Mouse (Mus musculus) spleen, adult 18-20 months (tissue): ENCODE measurements around the gene 1110059E24Rik.

Experiments
- DNase-seq, 2 experiments: peaks; one replicate each; pipeline ENCODE4 v3.0.0; 2022; ENCODE audit warnings: mixed read lengths in 2 of 2

1110059E24Rik gene

DNA sequence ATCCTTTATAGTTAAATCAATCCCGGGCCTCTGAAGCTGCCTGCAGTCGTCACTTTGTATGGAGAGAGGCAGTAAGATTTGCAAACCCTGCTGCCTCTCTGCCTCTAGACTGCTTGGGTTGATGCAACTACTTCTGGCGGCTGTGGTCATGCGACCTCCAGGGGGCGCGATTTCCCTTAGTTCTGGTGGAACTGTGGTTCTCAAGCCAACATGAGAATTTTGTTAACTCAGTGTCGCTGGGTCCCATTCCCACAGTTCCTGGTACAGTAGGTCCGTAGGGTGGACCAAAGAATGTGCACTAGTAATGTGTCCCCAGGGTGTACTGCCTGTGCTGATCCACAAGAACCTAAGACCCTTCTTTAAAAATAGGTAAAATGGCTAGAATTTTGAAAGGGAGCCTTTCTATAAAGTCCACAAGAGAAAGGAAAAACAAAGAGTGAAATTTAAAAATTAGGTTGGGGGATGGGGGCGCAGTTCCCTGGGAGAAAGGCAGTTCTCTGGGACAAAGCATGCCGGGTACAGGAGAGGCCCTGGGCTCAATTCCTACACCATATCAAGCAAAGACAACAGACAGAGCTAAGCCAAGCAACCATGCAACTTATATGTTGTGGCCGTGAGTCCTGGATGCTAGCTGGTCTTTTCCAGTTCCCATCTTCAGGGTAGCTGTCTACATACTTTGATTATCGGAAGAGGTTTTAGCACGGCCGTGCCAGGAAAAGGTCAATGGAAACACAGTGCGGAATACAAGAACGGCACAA is 81.4 kb downstream of the 1110059E24Rik start:
- peak; percentile 80 to 94 for DNase-seq

DNA sequence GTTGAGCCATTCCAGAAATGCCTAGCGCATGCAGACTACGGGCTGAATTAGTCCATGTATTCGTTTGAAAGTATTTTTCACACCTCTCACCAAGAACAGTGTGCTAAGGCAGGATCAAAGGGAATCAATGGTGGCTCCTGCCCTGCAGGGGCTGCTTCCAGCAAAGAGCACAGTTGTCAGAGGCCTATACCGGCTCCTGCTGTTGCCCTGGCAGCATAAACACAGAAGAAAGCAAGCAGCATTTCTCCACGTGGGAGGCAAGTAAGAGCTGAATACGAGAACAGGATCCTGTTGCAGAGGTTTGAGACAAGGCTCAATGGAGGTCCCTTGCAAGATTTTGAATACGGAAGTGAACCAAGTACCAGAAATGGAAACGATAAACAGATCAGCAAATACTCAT is 82.0 kb downstream of the 1110059E24Rik start:
- no peak for DNase-seq

DNA sequence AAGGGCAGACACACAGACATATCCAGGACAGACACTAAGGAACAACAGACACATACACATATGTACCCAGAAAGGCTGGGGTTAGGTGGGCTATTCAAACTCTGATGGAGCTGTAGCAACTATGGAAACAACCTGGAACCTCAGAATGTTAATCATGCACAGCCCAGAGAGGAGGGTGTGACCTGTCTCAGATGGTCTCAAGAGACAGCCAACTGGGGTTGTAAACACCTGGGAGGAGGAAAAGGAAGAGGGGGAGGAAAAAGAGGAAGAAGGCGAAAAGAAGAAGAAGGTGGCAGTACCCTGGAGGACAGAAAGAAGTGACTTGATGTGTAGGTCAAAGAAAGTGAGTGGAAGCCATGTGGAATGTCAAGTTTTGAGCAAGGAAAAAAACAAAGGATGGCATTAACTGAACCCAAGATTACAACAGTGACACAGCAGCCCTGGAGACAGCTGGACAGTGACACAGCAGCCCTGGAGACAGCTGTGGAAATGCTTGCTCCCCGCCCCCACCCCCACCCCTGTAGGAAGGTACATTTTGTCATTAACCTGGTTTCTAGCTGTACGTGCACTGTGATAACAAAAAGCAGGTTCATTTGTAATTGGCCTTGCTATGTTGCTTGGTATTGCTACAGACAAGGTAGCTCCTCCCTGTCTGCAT is 84.1 kb downstream of the 1110059E24Rik start:
- peak in 1 of 2 experiments; percentile 27 for DNase-seq

DNA sequence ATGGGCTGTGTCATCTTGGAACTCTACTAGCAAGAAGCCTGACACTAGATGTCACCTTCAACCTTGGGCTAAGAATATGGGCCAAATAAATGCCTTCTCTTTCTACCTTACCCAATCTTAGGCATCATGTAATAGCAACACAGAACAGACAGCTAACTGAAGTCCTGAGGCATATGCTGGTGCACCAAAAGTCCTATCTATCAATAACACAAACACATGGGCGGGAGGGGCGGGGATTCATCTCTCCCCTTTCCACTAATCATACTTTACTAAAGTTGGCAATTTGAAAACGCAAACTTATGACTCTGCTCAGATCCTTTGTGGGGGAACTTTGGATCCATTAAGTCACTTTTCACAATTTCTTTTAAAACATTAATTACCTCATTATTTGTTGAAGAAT is 84.8 kb downstream of the 1110059E24Rik start:
- DNase-seq, result no peak

DNA sequence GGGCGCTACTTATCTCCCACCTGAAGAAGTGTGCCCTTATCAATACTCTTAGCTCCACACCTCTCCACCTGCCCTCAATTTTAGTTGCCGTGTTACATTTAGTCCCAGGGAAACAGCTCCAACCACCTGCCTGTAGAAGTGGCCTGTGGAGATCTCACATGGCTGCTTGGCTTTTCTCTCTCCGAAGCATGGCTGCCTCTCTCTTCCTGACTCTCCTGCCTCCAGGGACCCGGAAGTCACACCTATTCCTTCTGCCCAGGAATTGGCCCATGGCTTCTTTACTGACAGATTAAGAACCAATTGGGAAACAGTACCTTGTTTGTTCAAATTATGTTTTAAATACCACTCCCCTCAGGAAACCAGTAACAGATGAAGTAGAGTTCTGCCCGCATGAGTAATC is 86.3 kb downstream of the 1110059E24Rik start:
- DNase-seq, result no peak

DNA sequence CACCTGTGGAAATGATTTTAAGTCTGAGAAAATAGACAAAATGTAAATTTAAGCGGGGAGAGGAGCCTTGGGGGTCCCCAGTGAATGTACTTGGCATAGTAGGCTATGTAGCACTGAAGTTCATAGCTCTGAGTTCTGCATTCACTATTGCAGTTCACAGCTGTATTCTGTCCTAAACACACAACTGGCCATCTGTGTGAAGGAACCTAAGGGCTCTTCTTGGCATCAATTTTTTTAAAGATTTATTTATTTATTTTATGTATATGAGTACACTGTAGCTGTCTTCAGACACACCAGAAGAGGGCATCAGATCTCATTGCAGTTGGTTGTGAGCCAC is 88.3 kb downstream of the 1110059E24Rik start:
- no peak for DNase-seq

DNA sequence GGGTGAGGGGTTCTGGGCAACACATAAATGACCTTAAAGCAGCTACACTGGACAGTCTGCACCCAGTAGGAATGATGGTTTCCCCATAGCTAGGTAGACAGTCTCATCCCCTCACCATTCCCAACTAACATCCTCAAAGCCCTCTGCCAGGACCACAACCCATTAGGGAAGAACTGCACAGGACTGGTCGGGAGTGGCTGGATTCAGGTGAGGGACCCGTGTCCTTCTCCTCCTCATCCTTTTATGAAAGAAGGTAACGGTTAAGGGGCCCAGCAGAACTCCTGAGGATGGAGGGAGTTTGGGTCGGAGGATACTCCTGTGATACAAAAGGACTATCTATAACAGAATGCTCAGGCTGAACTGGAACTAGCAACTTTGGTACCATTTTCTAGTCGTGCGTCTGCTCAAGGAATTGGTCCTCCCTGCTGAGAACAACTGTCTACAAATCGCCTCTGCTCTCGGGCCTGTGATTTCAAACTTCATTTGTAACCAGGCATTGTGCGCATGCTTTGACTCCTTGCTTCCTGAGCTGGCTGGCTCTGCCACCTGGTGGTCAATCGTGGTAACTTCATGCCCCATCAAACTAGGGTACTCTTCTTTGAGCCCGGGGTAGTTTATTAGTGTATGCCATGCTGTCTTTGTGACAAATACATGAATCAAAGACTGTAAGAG is 88.9 kb downstream of the 1110059E24Rik start:
- peak; percentile 64 to 81 for DNase-seq

DNA sequence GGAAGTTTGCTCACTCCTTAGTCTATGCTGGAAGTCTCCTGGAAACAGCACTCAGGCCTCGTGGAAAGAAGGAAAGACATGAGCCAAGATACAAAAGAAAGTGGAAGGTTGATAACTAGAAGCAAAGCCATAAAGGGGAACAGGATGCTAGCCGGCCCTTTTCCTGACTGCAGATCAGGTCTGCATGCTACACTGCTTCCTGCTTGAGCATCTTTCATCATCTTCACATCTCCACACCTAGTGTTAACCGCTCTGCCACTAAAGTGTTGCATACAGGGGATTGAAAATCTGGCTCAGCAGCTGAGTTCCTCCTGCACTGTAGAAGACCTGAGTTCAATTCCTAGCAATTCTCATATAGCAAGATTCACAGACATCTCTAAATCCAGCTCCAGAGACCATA is 89.8 kb downstream of the 1110059E24Rik start:
- DNase-seq, result no peak

DNA sequence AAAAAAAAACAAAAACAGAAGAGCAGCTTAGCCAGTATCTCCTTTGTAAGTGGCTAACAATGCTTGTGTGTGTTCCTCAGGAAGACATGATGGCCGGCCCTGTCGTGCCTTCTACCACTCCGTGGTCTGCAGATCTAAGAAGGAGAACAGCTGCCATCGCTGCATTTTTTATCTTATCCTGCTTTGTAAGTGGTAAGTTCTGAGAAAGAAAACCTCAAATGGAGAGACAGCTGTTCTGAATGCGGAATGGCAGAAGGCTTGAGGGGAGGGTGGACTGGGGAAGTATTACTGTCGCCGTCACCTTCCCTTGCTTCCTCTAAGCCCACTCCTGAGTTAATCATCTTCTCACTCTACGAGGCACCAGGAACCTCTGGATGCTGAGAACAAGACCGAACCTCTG is 100.0 kb downstream of the 1110059E24Rik start:
- DNase-seq, result no peak

DNA sequence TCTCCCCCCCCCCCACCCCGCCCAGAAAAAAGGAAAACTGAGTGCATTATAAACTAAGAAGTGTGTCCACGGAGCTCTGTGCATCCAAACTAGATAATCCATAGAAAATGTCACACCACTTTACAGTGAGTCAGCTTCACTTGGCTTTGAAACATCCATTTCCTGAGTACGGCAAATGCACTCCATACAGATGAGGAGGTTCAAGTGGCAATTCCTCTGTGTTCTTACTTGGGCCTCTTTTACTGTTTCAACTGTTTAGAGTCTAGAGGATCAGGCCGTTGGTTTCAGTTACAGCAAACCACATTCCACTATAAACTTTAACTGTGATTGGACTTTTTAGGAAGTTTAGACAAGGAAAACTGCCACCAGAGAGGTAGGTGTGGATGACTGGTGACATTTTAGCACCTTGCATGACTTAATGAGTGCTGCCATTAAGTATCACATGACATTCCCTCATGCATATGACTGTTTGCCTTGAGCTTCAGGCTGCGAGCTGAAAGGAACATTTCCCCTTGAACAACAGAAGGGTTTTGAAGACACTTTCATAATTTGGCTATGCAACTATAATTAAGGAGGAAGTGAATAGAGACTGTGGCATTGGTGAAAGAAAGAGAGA is 100.7 kb downstream of the 1110059E24Rik start:
- DNase-seq, result no peak

DNA sequence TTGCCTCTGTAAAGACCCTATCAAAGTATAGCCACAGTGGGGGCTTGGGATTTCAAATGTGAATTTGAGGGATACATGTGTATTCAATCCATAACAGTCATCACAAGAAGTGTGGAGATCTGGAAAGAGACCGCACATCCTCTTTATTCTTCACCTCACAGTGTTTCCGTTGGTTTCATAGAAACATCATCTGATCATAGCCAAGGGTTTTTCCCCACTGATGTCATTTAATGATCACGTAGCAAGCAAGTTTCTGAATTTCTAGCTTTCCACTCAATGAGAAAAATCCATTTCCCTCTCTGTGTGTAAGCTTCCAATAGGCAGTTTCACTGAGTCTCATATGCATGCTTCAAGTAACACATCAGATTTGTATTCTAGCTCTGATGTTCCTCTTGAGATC is 103.1 kb downstream of the 1110059E24Rik start:
- no peak for DNase-seq

DNA sequence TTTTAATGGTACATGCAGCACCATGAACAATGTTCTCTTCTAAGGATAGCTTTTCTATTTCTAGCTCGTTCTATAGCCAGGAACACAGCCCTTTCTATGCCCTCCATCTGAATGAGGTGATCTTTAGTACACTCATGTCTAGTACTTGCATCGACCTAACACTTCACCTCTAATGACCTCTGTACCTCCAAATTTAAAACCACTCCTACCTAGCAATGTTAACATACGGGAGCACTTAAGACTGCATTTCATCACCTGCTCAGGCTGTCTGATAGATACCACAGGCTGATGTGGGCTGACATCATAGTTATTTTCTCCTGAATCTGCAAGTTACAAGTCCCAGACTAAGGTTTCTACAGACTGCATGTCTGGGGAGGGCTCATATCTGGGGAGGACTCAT is 103.8 kb downstream of the 1110059E24Rik start:
- DNase-seq, result no peak

DNA sequence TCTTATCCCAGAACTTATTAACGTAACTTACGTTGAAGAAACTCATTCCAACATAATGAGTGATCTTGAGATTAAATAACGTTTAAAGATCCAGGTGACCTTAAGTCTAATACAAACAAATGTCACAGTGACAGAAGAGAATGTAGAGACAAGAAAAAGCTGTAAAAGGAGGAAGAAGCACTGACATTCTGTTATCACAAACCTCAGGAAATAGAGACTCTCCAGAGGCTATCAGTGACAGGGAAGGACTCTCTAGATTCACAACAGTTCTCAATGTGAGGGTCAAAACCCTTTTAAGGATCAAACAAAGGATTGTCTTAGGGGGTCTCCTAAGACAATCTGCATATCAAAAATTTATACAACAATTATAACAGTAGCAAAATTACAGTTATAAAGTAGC is 115.7 kb downstream of the 1110059E24Rik start:
- no peak for DNase-seq
